Mouse (Mus musculus): ENCODE measurements at regions not wholly inside any gene's neighbourhood (a gene's known extent, or its start where the extent isn't known, plus 50 kb on each side); places are given as distances from the start of the nearest gene placed in this dataset.

DNA sequence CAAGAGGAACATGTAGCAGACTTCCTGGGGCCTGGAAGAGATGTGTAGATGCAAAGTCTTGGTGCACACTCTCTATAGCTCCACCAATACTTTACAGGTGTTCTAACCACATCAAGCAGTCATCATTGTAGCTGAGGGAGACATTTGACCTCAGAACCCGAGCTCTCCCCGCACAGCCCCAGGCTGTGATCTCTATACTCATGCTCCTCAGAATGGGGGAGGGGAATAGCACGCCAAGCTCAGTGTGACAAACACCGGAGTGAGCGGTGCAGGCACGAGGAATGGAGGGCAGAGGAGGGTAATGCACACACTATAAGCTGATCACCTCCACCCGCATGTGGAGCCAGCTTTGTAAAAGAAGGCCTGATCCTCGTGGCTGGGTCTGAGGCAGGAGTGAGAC lies 146.1 kb downstream of the Bmp7 start:
- Histone ChIP-seq H3K36me3 (ENCODE audit: control insufficient read depth, insufficient read depth, low read length) (no peaks in the 10 kb centered on the region), H3K27me3 (ENCODE audit: control insufficient read depth, insufficient read depth, low read length) (peaks cover 14% of the 10 kb centered on the region), H3K9ac (ENCODE audit: low read depth, low read length) (no peak overlapping the region), H3K9me3 (ENCODE audit: control insufficient read depth, low read length) (no peaks in the 10 kb centered on the region), H3K4me1 (ENCODE audit: control insufficient read depth, insufficient read depth, low read length) (no peaks in the 10 kb centered on the region), H3K27ac (ENCODE audit: low read depth, low read length) (no peak overlapping the region), H3K4me2 (replicated peaks; ENCODE audit: low read depth, low read length) (no peak overlapping the region), H3K4me3 (ENCODE audit: low read length) (no peak overlapping the region)
- WGBS = 77% methylated on average over 8 of the region's 8 CpGs
- no peak for ATAC-seq (ENCODE audit: low FRiP score, low TSS enrichment)

- Histone ChIP-seq H3K4me2 (replicated peaks; ENCODE audit: low read depth, low read length) (no peak overlapping the region), H3K27me3 (ENCODE audit: control insufficient read depth, insufficient read depth, low read length) (peaks cover 7% of the 10 kb centered on the region), H3K27ac (ENCODE audit: low read depth, low read length) (no peak overlapping the region), H3K36me3 (ENCODE audit: control insufficient read depth, insufficient read depth, low read length) (no peaks in the 10 kb centered on the region), H3K9me3 (ENCODE audit: control insufficient read depth, low read length) (no peaks in the 10 kb centered on the region), H3K9ac (ENCODE audit: low read depth, low read length) (no peak overlapping the region), H3K4me3 (ENCODE audit: low read length) (no peak overlapping the region), H3K4me1 (ENCODE audit: control insufficient read depth, insufficient read depth, low read length) (no peaks in the 10 kb centered on the region)
- WGBS = 81% methylated on average over 10 of the region's 10 CpGs
- ATAC-seq (ENCODE audit: low FRiP score, low TSS enrichment) = no peak
Measured at GRCm38 (mm10) chr2:172794771-172795170, 145.3 kb downstream of the Bmp7 start.

- Histone ChIP-seq H3K9ac (ENCODE audit: low read depth, low read length) (no peak overlapping the region), H3K9me3 (ENCODE audit: control insufficient read depth, low read length) (no peaks in the 10 kb centered on the region), H3K4me3 (ENCODE audit: low read length) (no peak overlapping the region), H3K4me2 (replicated peaks; ENCODE audit: low read depth, low read length) (no peak overlapping the region), H3K36me3 (ENCODE audit: control insufficient read depth, insufficient read depth, low read length) (no peaks in the 10 kb centered on the region), H3K27me3 (ENCODE audit: control insufficient read depth, insufficient read depth, low read length) (no peaks in the 10 kb centered on the region; the same call in 1 of the 2 replicates), H3K27ac (ENCODE audit: low read depth, low read length) (no peak overlapping the region), H3K4me1 (ENCODE audit: control insufficient read depth, insufficient read depth, low read length) (no peaks in the 10 kb centered on the region)
- ATAC-seq (ENCODE audit: low FRiP score, low TSS enrichment) = no peak
- 65% methylated on average over 6 of the region's 6 CpGs for WGBS
Measured at GRCm38 (mm10) chr2:172796104-172796503, 144.0 kb downstream of the Bmp7 start.

GRCm38 (mm10) chr2:172796955-172797354 lies 143.2 kb downstream of the Bmp7 start:
- no peak overlapping the region for H3K4me2 ChIP-seq (replicated peaks; ENCODE audit: low read depth, low read length)
- no peaks in the 10 kb centered on the region for H3K4me1 ChIP-seq (ENCODE audit: control insufficient read depth, insufficient read depth, low read length)
- WGBS = 29% methylated on average over 6 of the region's 6 CpGs
- H3K27ac ChIP-seq (ENCODE audit: low read depth, low read length) = no peak overlapping the region
- H3K4me3 ChIP-seq (ENCODE audit: low read length) = no peak overlapping the region
- no peaks in the 10 kb centered on the region for H3K9me3 ChIP-seq (ENCODE audit: control insufficient read depth, low read length)
- ATAC-seq (ENCODE audit: low FRiP score, low TSS enrichment) = no peak
- no peaks in the 10 kb centered on the region for H3K27me3 ChIP-seq (ENCODE audit: control insufficient read depth, insufficient read depth, low read length)
- no peaks in the 10 kb centered on the region for H3K36me3 ChIP-seq (ENCODE audit: control insufficient read depth, insufficient read depth, low read length)
- no peak overlapping the region for H3K9ac ChIP-seq (ENCODE audit: low read depth, low read length)

GRCm38 (mm10) chr2:172799951-172800350 lies 140.2 kb downstream of the Bmp7 start:
- ATAC-seq (ENCODE audit: low FRiP score, low TSS enrichment) = no peak
- no peaks in the 10 kb centered on the region for H3K36me3 ChIP-seq (ENCODE audit: control insufficient read depth, insufficient read depth, low read length)
- no peaks in the 10 kb centered on the region for H3K27me3 ChIP-seq (ENCODE audit: control insufficient read depth, insufficient read depth, low read length)
- no peaks in the 10 kb centered on the region for H3K4me1 ChIP-seq (ENCODE audit: control insufficient read depth, insufficient read depth, low read length)
- H3K27ac ChIP-seq (ENCODE audit: low read depth, low read length) = no peak overlapping the region
- WGBS = 45% methylated on average over 10 of the region's 10 CpGs
- peaks cover 6% of the 10 kb centered on the region for H3K9me3 ChIP-seq (ENCODE audit: control insufficient read depth, low read length)
- H3K9ac ChIP-seq (ENCODE audit: low read depth, low read length) = no peak overlapping the region
- H3K4me2 ChIP-seq (replicated peaks; ENCODE audit: low read depth, low read length) = no peak overlapping the region
- H3K4me3 ChIP-seq (ENCODE audit: low read length) = no peak overlapping the region

DNA sequence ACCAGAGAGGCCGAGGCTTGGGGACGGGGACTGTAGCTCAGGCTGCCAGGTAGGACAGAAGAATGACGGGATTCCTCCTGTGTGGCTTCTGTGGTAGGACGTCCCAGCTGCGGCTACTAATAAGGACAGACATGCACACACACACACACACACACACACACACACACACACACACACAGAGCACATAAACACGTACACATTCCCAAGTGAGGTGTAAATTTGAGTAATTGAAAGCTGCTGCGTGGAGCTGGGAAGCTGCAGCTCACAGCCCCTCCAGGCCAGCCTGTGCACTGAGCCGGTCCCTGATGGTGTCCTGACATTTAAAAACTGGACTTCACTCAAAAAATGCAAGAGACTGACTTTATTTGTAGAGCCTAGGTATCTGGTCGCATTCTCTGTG lies 139.3 kb downstream of the Bmp7 start:
- no peaks in the 10 kb centered on the region for H3K36me3 ChIP-seq (ENCODE audit: control insufficient read depth, insufficient read depth, low read length)
- H3K9ac ChIP-seq (ENCODE audit: low read depth, low read length) = no peak overlapping the region

GRCm38 (mm10) chr2:172801804-172802203 lies 138.3 kb downstream of the Bmp7 start:
- no peak overlapping the region for H3K4me2 ChIP-seq (replicated peaks; ENCODE audit: low read depth, low read length)
- H3K9ac ChIP-seq (ENCODE audit: low read depth, low read length) = no peak overlapping the region
- H3K4me3 ChIP-seq (ENCODE audit: low read length) = no peak overlapping the region
- no peaks in the 10 kb centered on the region; the same call in 1 of the 2 replicates for H3K4me1 ChIP-seq (ENCODE audit: control insufficient read depth, insufficient read depth, low read length)
- ATAC-seq (ENCODE audit: low FRiP score, low TSS enrichment) = no peak
- WGBS = 32% methylated on average over 4 of the region's 4 CpGs
- H3K36me3 ChIP-seq (ENCODE audit: control insufficient read depth, insufficient read depth, low read length) = no peaks in the 10 kb centered on the region
- H3K27me3 ChIP-seq (ENCODE audit: control insufficient read depth, insufficient read depth, low read length) = no peaks in the 10 kb centered on the region
- H3K27ac ChIP-seq (ENCODE audit: low read depth, low read length) = no peak overlapping the region
- H3K9me3 ChIP-seq (ENCODE audit: control insufficient read depth, low read length) = peaks cover 6% of the 10 kb centered on the region

More for the DNA sequence above, 139.3 kb downstream of the Bmp7 start:
- Histone ChIP-seq H3K4me1 (ENCODE audit: control insufficient read depth, insufficient read depth, low read length) (no peaks in the 10 kb centered on the region), H3K4me2 (replicated peaks; ENCODE audit: low read depth, low read length) (no peak overlapping the region), H3K9me3 (ENCODE audit: control insufficient read depth, low read length) (peaks cover 6% of the 10 kb centered on the region), H3K27ac (ENCODE audit: low read depth, low read length) (no peak overlapping the region), H3K4me3 (ENCODE audit: low read length) (no peak overlapping the region), H3K27me3 (ENCODE audit: control insufficient read depth, insufficient read depth, low read length) (no peaks in the 10 kb centered on the region)
- ATAC-seq (ENCODE audit: low FRiP score, low TSS enrichment) = 0 out of 2 replicates have a peak, but pooled peaks have one; percentile 29
- 59% methylated on average over 9 of the region's 9 CpGs for WGBS

DNA sequence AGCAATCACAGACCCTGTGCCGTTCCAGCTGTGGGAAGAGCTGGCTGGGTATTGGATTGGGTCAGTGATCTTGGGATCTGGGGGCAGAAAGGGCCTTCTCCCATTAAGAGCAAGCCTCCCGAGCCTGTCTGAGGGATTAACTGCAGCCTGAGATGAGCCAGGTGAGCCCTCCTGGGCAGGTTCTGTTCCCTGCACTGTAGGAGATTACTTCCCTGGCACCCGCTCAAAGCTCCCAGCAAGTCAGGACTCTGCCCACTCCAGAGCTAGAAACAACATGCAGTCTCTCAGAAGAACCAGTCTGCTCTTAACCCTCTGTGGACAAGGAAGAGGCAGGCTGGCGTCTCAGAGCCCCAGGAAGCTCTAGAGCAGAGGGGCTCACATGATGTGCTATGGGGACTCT lies 132.7 kb downstream of the Bmp7 start:
- 57% methylated on average over 4 of the region's 4 CpGs for WGBS
- H3K4me2 ChIP-seq (replicated peaks; ENCODE audit: low read depth, low read length) = no peak overlapping the region
- no peak overlapping the region for H3K27ac ChIP-seq (ENCODE audit: low read depth, low read length)
- H3K4me3 ChIP-seq (ENCODE audit: low read length) = no peak overlapping the region
- ATAC-seq (ENCODE audit: low FRiP score, low TSS enrichment) = no peak
- peaks cover 11% of the 10 kb centered on the region for H3K4me1 ChIP-seq (ENCODE audit: control insufficient read depth, insufficient read depth, low read length)
- no peaks in the 10 kb centered on the region for H3K27me3 ChIP-seq (ENCODE audit: control insufficient read depth, insufficient read depth, low read length)
- H3K9me3 ChIP-seq (ENCODE audit: control insufficient read depth, low read length) = peaks cover 6% of the 10 kb centered on the region
- H3K36me3 ChIP-seq (ENCODE audit: control insufficient read depth, insufficient read depth, low read length) = no peaks in the 10 kb centered on the region
- no peak overlapping the region for H3K9ac ChIP-seq (ENCODE audit: low read depth, low read length)

DNA sequence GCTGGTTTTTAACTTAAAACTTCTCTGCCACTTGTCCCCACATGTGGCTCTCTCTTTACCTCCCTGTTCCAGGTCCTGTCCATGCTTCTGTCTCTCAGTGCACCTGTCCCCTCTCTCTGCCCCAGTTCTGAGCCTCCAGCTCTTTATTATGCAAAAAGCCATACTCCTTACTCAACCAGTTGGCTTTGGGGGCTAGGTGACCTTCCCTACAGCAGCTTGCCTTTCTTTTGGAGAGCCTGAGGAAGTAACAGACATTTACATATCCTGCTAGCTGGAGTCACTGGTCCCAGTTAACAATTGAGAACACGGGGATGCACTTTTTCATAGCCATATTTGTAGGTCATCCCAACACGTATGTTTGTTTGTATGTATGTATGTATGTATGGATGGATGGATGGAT lies 130.8 kb downstream of the Bmp7 start:
- Histone ChIP-seq H3K4me2 (replicated peaks; ENCODE audit: low read depth, low read length) (no peak overlapping the region), H3K9me3 (ENCODE audit: control insufficient read depth, low read length) (no peaks in the 10 kb centered on the region), H3K4me3 (ENCODE audit: low read length) (no peak overlapping the region), H3K36me3 (ENCODE audit: control insufficient read depth, insufficient read depth, low read length) (no peaks in the 10 kb centered on the region), H3K27ac (ENCODE audit: low read depth, low read length) (no peak overlapping the region), H3K27me3 (ENCODE audit: control insufficient read depth, insufficient read depth, low read length) (no peaks in the 10 kb centered on the region), H3K4me1 (ENCODE audit: control insufficient read depth, insufficient read depth, low read length) (peaks cover 15% of the 10 kb centered on the region), H3K9ac (ENCODE audit: low read depth, low read length) (no peak overlapping the region)
- no peak for ATAC-seq (ENCODE audit: low FRiP score, low TSS enrichment)
- 92% methylated on average over 2 of the region's 2 CpGs for WGBS

- Histone ChIP-seq H3K9ac (ENCODE audit: low read depth, low read length) (no peak overlapping the region), H3K4me3 (ENCODE audit: low read length) (no peak overlapping the region), H3K27ac (ENCODE audit: low read depth, low read length) (no peak overlapping the region), H3K4me1 (ENCODE audit: control insufficient read depth, insufficient read depth, low read length) (peaks cover 15% of the 10 kb centered on the region), H3K36me3 (ENCODE audit: control insufficient read depth, insufficient read depth, low read length) (no peaks in the 10 kb centered on the region), H3K4me2 (replicated peaks; ENCODE audit: low read depth, low read length) (no peak overlapping the region), H3K9me3 (ENCODE audit: control insufficient read depth, low read length) (no peaks in the 10 kb centered on the region), H3K27me3 (ENCODE audit: control insufficient read depth, insufficient read depth, low read length) (no peaks in the 10 kb centered on the region)
- WGBS = 84% methylated on average over 11 of the region's 11 CpGs
- ATAC-seq (ENCODE audit: low FRiP score, low TSS enrichment) = no peak
Measured at GRCm38 (mm10) chr2:172813319-172813718, 126.8 kb downstream of the Bmp7 start.
